Mouse (Mus musculus) small intestine, adult 2 months (tissue): ENCODE data around the gene Kcns1. TPM values are rescaled to one million over a fixed set of nuclear protein-coding genes. Genes with fewer than 3 reads are reported as not detected.

Experiments used
- H3K27ac ChIP-seq: fragments of 200-500 bp; 2 replicates; pipeline ENCODE4 v1.5.1; 2012; ENCODE audit warnings: low read depth, low read length, control low read depth, inconsistent platforms; ENCODE audit not compliant: insufficient read depth
- H3K27me3 ChIP-seq: fragments of 200-500 bp; 2 replicates; pipeline ENCODE4 v1.6.1; 2012; ENCODE audit warnings: mild to moderate bottlenecking, moderate library complexity, low read length, inconsistent platforms; ENCODE audit not compliant: control insufficient read depth, insufficient read depth
- H3K36me3 ChIP-seq: fragments of 200-500 bp; 2 replicates; pipeline ENCODE4 v1.6.1; 2012; ENCODE audit warnings: mild to moderate bottlenecking, low read length, control low read depth, inconsistent platforms; ENCODE audit not compliant: control insufficient read depth, insufficient read depth
- H3K4me1 ChIP-seq: fragments of 200-500 bp; 2 replicates; pipeline ENCODE4 v1.6.1; 2012; ENCODE audit warnings: low read length, inconsistent platforms, mixed read lengths; ENCODE audit not compliant: control insufficient read depth, insufficient read depth, insufficient read length
- H3K4me3 ChIP-seq: fragments of 200-500 bp; 2 replicates; pipeline ENCODE4 v1.5.1; 2012; ENCODE audit warnings: low read depth, mild to moderate bottlenecking, control low read depth, inconsistent platforms, low read length, moderate library complexity
- CTCF ChIP-seq: fragments of 200-500 bp; IDR thresholded peaks from 2 replicates; pipeline ENCODE4 v1.5.1; 2012; ENCODE audit warnings: low read depth, mild to moderate bottlenecking, control low read depth, inconsistent platforms, low read length, moderate library complexity, mixed read lengths; ENCODE audit not compliant: insufficient replicate concordance, insufficient read length; ENCODE audit errors: extremely low read depth
- POLR2A ChIP-seq: fragments of 200-500 bp; IDR thresholded peaks from 2 replicates; pipeline ENCODE4 v1.6.1; 2012; ENCODE audit warnings: low read depth, mild to moderate bottlenecking, control low read depth, inconsistent platforms, low read length, moderate library complexity
- WGBS: fragments of 180-500 bp; shearing (Covaris S2); methylation state at CpG from one replicate; pipeline ENCODE4 v1.1.7; 2018; 5-methylcytosine and 5-hydroxymethylcytosine counted together
- polyA plus RNA-seq: library from polyadenylated mRNA; depleted of rRNA; stranded (reverse); fragments of >200 nt; gene quantifications from 2 replicates; pipeline ENCODE4 v1.2.3, GENCODE M21; 2012

Kcns1 gene
- polyA plus RNA-seq, 1 experiment: 0.25 TPM

GRCm38 (mm10) chr2:164142021-164142420 lies 28.9 kb downstream of the Kcns1 start:
- WGBS: 75% methylated on average over 10 of the region's 10 CpGs
- H3K36me3 ChIP-seq: peaks cover 3% of the 10 kb centered on the region; the same call in 1 of the 2 replicates
- H3K27ac ChIP-seq: 0 out of 2 replicates have a peak overlapping the region, but pooled peaks have one; percentile 22

GRCm38 (mm10) chr2:164137754-164138153 lies 33.2 kb downstream of the Kcns1 start:
- TF ChIP-seq CTCF (no peak), POLR2A (no peak)
- WGBS: 79% methylated on average over 6 of the region's 6 CpGs
- Histone ChIP-seq H3K36me3 (peaks cover 4% of the 10 kb centered on the region), H3K27me3 (no peaks in the 10 kb centered on the region), H3K4me3 (no peak overlapping the region), H3K4me1 (no peaks in the 10 kb centered on the region), H3K27ac (no peak overlapping the region)

More at GRCm38 (mm10) chr2:164142021-164142420, 28.9 kb downstream of the Kcns1 start:
- H3K4me1 ChIP-seq: no peaks in the 10 kb centered on the region
- no peaks in the 10 kb centered on the region for H3K27me3 ChIP-seq
- no peak overlapping the region for H3K4me3 ChIP-seq
- TF ChIP-seq CTCF: no peak
- TF ChIP-seq POLR2A: no peak

- Histone ChIP-seq H3K27me3 (no peaks in the 10 kb centered on the region), H3K4me1 (no peaks in the 10 kb centered on the region), H3K4me3 (no peak overlapping the region), H3K27ac (no peak overlapping the region), H3K36me3 (peaks cover 5% of the 10 kb centered on the region)
- WGBS: 50% methylated on average over 2 of the region's 2 CpGs
- no peak for TF ChIP-seq CTCF
- TF ChIP-seq POLR2A: no peak
These were observed 34.5 kb downstream of the Kcns1 start for GRCm38 (mm10) chr2:164136393-164136792.

- WGBS: 86% methylated on average over 1 of the region's 1 CpGs
- no peak overlapping the region for H3K27ac ChIP-seq
These were observed 35.5 kb downstream of the Kcns1 start for GRCm38 (mm10) chr2:164135367-164135766.

GRCm38 (mm10) chr2:164134563-164134962 lies 36.4 kb downstream of the Kcns1 start:
- Histone ChIP-seq H3K4me3 (no peak overlapping the region), H3K27ac (no peak overlapping the region), H3K4me1 (no peaks in the 10 kb centered on the region), H3K36me3 (peaks cover 10% of the 10 kb centered on the region), H3K27me3 (no peaks in the 10 kb centered on the region)
- 72% methylated on average over 6 of the region's 6 CpGs for WGBS
- TF ChIP-seq CTCF: peak; percentile 21; the same call in 1 of the 2 replicates
- no peak for TF ChIP-seq POLR2A

More at GRCm38 (mm10) chr2:164135367-164135766, 35.5 kb downstream of the Kcns1 start:
- H3K36me3 ChIP-seq: peaks cover 12% of the 10 kb centered on the region
- H3K4me3 ChIP-seq: no peak overlapping the region
- TF ChIP-seq CTCF (no peak), POLR2A (no peak)
- H3K4me1 ChIP-seq: no peaks in the 10 kb centered on the region
- no peaks in the 10 kb centered on the region for H3K27me3 ChIP-seq

GRCm38 (mm10) chr2:164131586-164131985 lies 39.3 kb downstream of the Kcns1 start:
- H3K27me3 ChIP-seq: no peaks in the 10 kb centered on the region
- no peaks in the 10 kb centered on the region for H3K4me1 ChIP-seq
- H3K36me3 ChIP-seq: peaks cover 19% of the 10 kb centered on the region
- WGBS: 73% methylated on average over 1 of the region's 1 CpGs
- H3K4me3 ChIP-seq: no peak overlapping the region
- H3K27ac ChIP-seq: no peak overlapping the region
- TF ChIP-seq CTCF: no peak
- TF ChIP-seq POLR2A: no peak

- Histone ChIP-seq H3K4me1 (no peaks in the 10 kb centered on the region), H3K27me3 (no peaks in the 10 kb centered on the region), H3K27ac (no peak overlapping the region), H3K36me3 (peaks cover 19% of the 10 kb centered on the region), H3K4me3 (no peak overlapping the region)
- TF ChIP-seq CTCF (no peak), POLR2A (no peak)
- WGBS: 88% methylated on average over 12 of the region's 12 CpGs
These were observed 42.1 kb downstream of the Kcns1 start for GRCm38 (mm10) chr2:164128576-164129411.
